Mouse (Mus musculus): ENCODE measurements around the gene Atp6v1f. TPM values are rescaled to one million over a fixed set of nuclear protein-coding genes. Genes with fewer than 3 reads are reported as not detected.

Gene Atp6v1f
- total RNA-seq, 2 experiments from 2014 or later = 101 to 102 TPM

Other genes starting within 250 kb of the Atp6v1f start
- gene Hilpda, start 195.2 kb upstream of the Atp6v1f start, total RNA-seq (2021) = 1 to 10 TPM; 6.9 to 8.8 TPM
- under 1 TPM in 1 of 2 experiments, not detected in 1; 0.27 TPM for gene Fam71f2, start 188.1 kb upstream of the Atp6v1f start, total RNA-seq (2021)
- gene Fam71f1, start 148.6 kb upstream of the Atp6v1f start, total RNA-seq (2021) = not detected
- gene Calu, start 119.6 kb upstream of the Atp6v1f start, total RNA-seq (2021) = 100 to 1,000 TPM; 169 to 187 TPM
- under 1 TPM; 0.26 to 0.47 TPM for gene Opn1sw, start 79.2 kb upstream of the Atp6v1f start, total RNA-seq (2021)
- 10 to 100 TPM; 13.4 to 15.2 TPM for gene Ccdc136, start 71.4 kb upstream of the Atp6v1f start, total RNA-seq (2021)
- gene Flnc, start 34.5 kb upstream of the Atp6v1f start, total RNA-seq (2021) = 100 to 1,000 TPM; 393 to 460 TPM
- under 1 TPM in 1 of 2 experiments, not detected in 1; 0.41 TPM for gene Atp6v1fnb, start 3.7 kb downstream of the Atp6v1f start, total RNA-seq (2021)
- 10 to 100 TPM; 19.0 to 27.2 TPM for gene Kcp, start 40.2 kb downstream of the Atp6v1f start, total RNA-seq (2021)
- 1 to 10 TPM; 1.8 to 2.8 TPM for gene Irf5, start 58.9 kb downstream of the Atp6v1f start, total RNA-seq (2021)
- 10 to 100 TPM; 33.8 to 37.1 TPM for gene Tnpo3, start 142.2 kb downstream of the Atp6v1f start, total RNA-seq (2021)
- 1 to 10 TPM; 3.1 to 5.1 TPM for gene Tspan33, start 226.5 kb downstream of the Atp6v1f start, total RNA-seq (2021)